Mouse (Mus musculus) kidney, postnatal 0 days (tissue): ENCODE data around the gene Mpp6. TPM values are rescaled to one million over a fixed set of nuclear protein-coding genes. Genes with fewer than 3 reads are reported as not detected.
A peak's percentile ranks its signal among the peaks of the same experiment; 100 is the strongest.

ENCODE experiments used
- ATAC-seq: fragments of 200-750 bp; cut with Nextera tagmentation; replicated peaks from 2 replicates; pipeline ENCODE4 v1.8.0; 2017; ENCODE audit warnings: low read depth, moderate number of reproducible peaks, moderate TSS enrichment, moderate library complexity; ENCODE audit not compliant: low FRiP score
- DNase-seq: peaks from one replicate; pipeline ENCODE4 v3.0.0-alpha.2; 2016; ENCODE audit warnings: low spot score
- H3K27ac ChIP-seq: fragments of 300-500 bp; sonication (generic); 2 replicates; pipeline ENCODE4 v1.5.1; 2014; ENCODE audit warnings: mild to moderate bottlenecking
- H3K27me3 ChIP-seq: fragments of 300-500 bp; sonication (generic); 2 replicates; pipeline ENCODE4 v1.6.1; 2014; ENCODE audit warnings: low read length, mixed read lengths; ENCODE audit not compliant: insufficient read depth
- H3K36me3 ChIP-seq: fragments of 300-500 bp; sonication (generic); 2 replicates; pipeline ENCODE4 v1.6.1; 2014; ENCODE audit warnings: low read length, mixed read lengths; ENCODE audit not compliant: insufficient read depth
- H3K4me1 ChIP-seq: fragments of 300-500 bp; sonication (generic); replicated peaks from 2 replicates; pipeline ENCODE4 v1.6.1; 2014; ENCODE audit warnings: antibody characterized with exemption, low read length, mixed read lengths; ENCODE audit not compliant: insufficient read depth
- H3K4me2 ChIP-seq: fragments of 300-500 bp; sonication (generic); 2 replicates; pipeline ENCODE4 v1.6.1; 2014; ENCODE audit warnings: mild to moderate bottlenecking, low read length, moderate library complexity, mixed read lengths
- H3K4me3 ChIP-seq: fragments of 300-500 bp; sonication (generic); replicated peaks from 2 replicates; pipeline ENCODE4 v1.5.1; 2014; ENCODE audit warnings: low read depth, low read length
- H3K9ac ChIP-seq: fragments of 300-500 bp; sonication (generic); 2 replicates; pipeline ENCODE4 v1.6.1; 2014; ENCODE audit warnings: low read depth, low read length
- H3K9me3 ChIP-seq: fragments of 300-500 bp; sonication (generic); replicated peaks from 2 replicates; pipeline ENCODE4 v1.6.1; 2016; ENCODE audit warnings: low read length, inconsistent platforms, mixed read lengths
- CTCF ChIP-seq: IDR thresholded peaks from 2 replicates; pipeline ENCODE4 v1.5.1; 2016; ENCODE audit warnings: antibody characterized with exemption, low read depth, mild to moderate bottlenecking, moderate library complexity
- WGBS: fragments of 180-500 bp; shearing (Covaris S2); extraction: QIAGEN DNeasy Blood & Tissue Kit; methylation state at CpG from one replicate; pipeline ENCODE4 v1.1.7; 2014; 5-methylcytosine and 5-hydroxymethylcytosine counted together
- polyA plus RNA-seq: library from polyadenylated mRNA; unstranded; fragments of >200 nt; fragmentation: Nextera tagmentation; extraction: Ambion mirVana; gene quantifications from 2 replicates; pipeline ENCODE4 v1.2.1, GENCODE M21; 2015

Mpp6 gene
- polyA plus RNA-seq, 1 experiment from 2014 or later, result 96.1 TPM

- Histone ChIP-seq H3K27me3 (no peaks in the 10 kb centered on the region), H3K9me3 (no peaks in the 10 kb centered on the region), H3K27ac (no peak overlapping the region), H3K9ac (no peak overlapping the region), H3K4me2 (no peak overlapping the region), H3K4me3 (no peak overlapping the region), H3K4me1 (no peaks in the 10 kb centered on the region), H3K36me3 (no peaks in the 10 kb centered on the region)
- TF ChIP-seq CTCF, result no peak
- no peak for ATAC-seq
- 79% methylated on average over 5 of the region's 5 CpGs for WGBS
- no peak for DNase-seq
These were observed 118.1 kb downstream of the Mpp6 start for GRCm38 (mm10) chr6:50228180-50228579.

DNA sequence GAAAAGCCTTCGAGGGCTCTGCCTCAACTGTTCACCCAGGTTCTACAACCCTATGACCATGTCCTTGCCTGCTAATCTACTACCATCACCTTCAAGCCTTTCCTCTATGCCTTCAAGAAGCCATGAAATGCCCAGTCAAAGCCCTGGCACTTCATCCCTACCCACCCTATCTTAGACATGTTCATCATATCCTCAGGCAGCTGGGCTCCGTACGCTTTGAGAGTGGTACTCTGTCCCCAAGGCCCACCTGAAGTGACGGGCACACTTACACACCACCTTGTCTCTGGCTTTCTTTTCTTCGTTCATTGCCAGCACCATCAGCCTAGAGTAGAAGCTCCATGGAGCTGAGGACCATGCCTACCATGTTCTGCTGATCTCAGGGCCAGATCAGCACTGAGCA, 121.2 kb downstream of the Mpp6 start:
- TF ChIP-seq CTCF, result no peak
- Histone ChIP-seq H3K36me3 (no peaks in the 10 kb centered on the region), H3K9me3 (no peaks in the 10 kb centered on the region), H3K9ac (no peak overlapping the region), H3K4me2 (no peak overlapping the region), H3K27me3 (no peaks in the 10 kb centered on the region), H3K4me1 (no peaks in the 10 kb centered on the region), H3K27ac (no peak overlapping the region), H3K4me3 (no peak overlapping the region)
- DNase-seq (no peak), ATAC-seq (no peak)
- WGBS, result 90% methylated on average over 5 of the region's 5 CpGs

GRCm38 (mm10) chr6:50232984-50233383, 122.9 kb downstream of the Mpp6 start:
- H3K9me3 ChIP-seq, result no peaks in the 10 kb centered on the region
- DNase-seq, result no peak
- ATAC-seq, result no peak
- no peak overlapping the region for H3K9ac ChIP-seq
- H3K4me1 ChIP-seq, result no peaks in the 10 kb centered on the region
- peak; percentile 37; the same call in 1 of the 2 replicates for TF ChIP-seq CTCF
- no peak overlapping the region for H3K4me2 ChIP-seq
- H3K27me3 ChIP-seq, result no peaks in the 10 kb centered on the region
- WGBS, result 62% methylated on average over 1 of the region's 1 CpGs
- no peak overlapping the region for H3K4me3 ChIP-seq
- H3K27ac ChIP-seq, result no peak overlapping the region
- no peaks in the 10 kb centered on the region for H3K36me3 ChIP-seq

GRCm38 (mm10) chr6:50237963-50238362, 127.9 kb downstream of the Mpp6 start:
- Histone ChIP-seq H3K9me3 (no peaks in the 10 kb centered on the region), H3K4me2 (no peak overlapping the region), H3K4me1 (no peaks in the 10 kb centered on the region), H3K27ac (no peak overlapping the region), H3K9ac (no peak overlapping the region), H3K27me3 (no peaks in the 10 kb centered on the region), H3K4me3 (no peak overlapping the region), H3K36me3 (no peaks in the 10 kb centered on the region)
- DNase-seq (no peak), ATAC-seq (no peak)
- no peak for TF ChIP-seq CTCF
- 76% methylated on average over 2 of the region's 2 CpGs for WGBS

- WGBS, result 83% methylated on average over 2 of the region's 2 CpGs
- no peak overlapping the region for H3K27ac ChIP-seq
- H3K4me1 ChIP-seq, result no peaks in the 10 kb centered on the region
- ATAC-seq (no peak), DNase-seq (no peak)
- H3K9me3 ChIP-seq, result no peaks in the 10 kb centered on the region
- H3K36me3 ChIP-seq, result no peaks in the 10 kb centered on the region
- H3K4me2 ChIP-seq, result no peak overlapping the region
- no peaks in the 10 kb centered on the region for H3K27me3 ChIP-seq
- TF ChIP-seq CTCF, result no peak
- H3K4me3 ChIP-seq, result no peak overlapping the region
- H3K9ac ChIP-seq, result no peak overlapping the region
These were observed 129.9 kb downstream of the Mpp6 start for GRCm38 (mm10) chr6:50239902-50240301.

- no peaks in the 10 kb centered on the region for H3K4me1 ChIP-seq
- no peaks in the 10 kb centered on the region for H3K27me3 ChIP-seq
- ATAC-seq (no peak), DNase-seq (no peak)
- no peak for TF ChIP-seq CTCF
- H3K9me3 ChIP-seq, result no peaks in the 10 kb centered on the region
- no peak overlapping the region for H3K9ac ChIP-seq
- H3K36me3 ChIP-seq, result no peaks in the 10 kb centered on the region
- 57% methylated on average over 5 of the region's 5 CpGs for WGBS
- H3K4me3 ChIP-seq, result no peak overlapping the region
- H3K4me2 ChIP-seq, result no peak overlapping the region
- H3K27ac ChIP-seq, result no peak overlapping the region
These were observed 130.4 kb downstream of the Mpp6 start for GRCm38 (mm10) chr6:50240437-50240836.

- H3K4me3 ChIP-seq, result no peak overlapping the region
- no peak overlapping the region for H3K4me2 ChIP-seq
- H3K27me3 ChIP-seq, result no peaks in the 10 kb centered on the region
- H3K27ac ChIP-seq, result no peak overlapping the region
- no peaks in the 10 kb centered on the region for H3K4me1 ChIP-seq
- TF ChIP-seq CTCF, result no peak
- H3K9ac ChIP-seq, result no peak overlapping the region
- no peaks in the 10 kb centered on the region for H3K9me3 ChIP-seq
- no peaks in the 10 kb centered on the region for H3K36me3 ChIP-seq
- no peak for DNase-seq
- WGBS, result 75% methylated on average over 4 of the region's 4 CpGs
- ATAC-seq, result no peak
These were observed 134.1 kb downstream of the Mpp6 start for GRCm38 (mm10) chr6:50244126-50244525.
